Mouse (Mus musculus) macrophage (primary cell): ENCODE results near the gene Ppp6r1. TPM values are rescaled to one million over a fixed set of nuclear protein-coding genes. Genes with fewer than 3 reads are reported as not detected.

Experiments
- H3K27ac ChIP-seq: fragments of 350-480 bp; formaldehyde crosslinking; 2 replicates; pipeline ENCODE4 v1.9.0; 2021
- H3K36me3 ChIP-seq: fragments of 350-480 bp; formaldehyde crosslinking; 2 replicates; pipeline ENCODE4 v1.9.0; 2021; ENCODE audit errors: inconsistent target
- H3K4me3 ChIP-seq: fragments of 350-480 bp; formaldehyde crosslinking; 2 replicates; pipeline ENCODE4 v1.9.0; 2021; ENCODE audit errors: inconsistent target
- H3K79me2 ChIP-seq: fragments of 350-480 bp; formaldehyde crosslinking; 2 replicates; pipeline ENCODE4 v1.9.0; 2021; ENCODE audit errors: inconsistent target
- WGBS: methylation state at CpG from one replicate; pipeline ENCODE4 v1.1.7; 2026; ENCODE audit warnings: inconsistent platforms; ENCODE audit not compliant: missing documents; 5-methylcytosine and 5-hydroxymethylcytosine counted together
- polyA plus RNA-seq: library from polyadenylated mRNA; stranded (reverse); fragments of 250-400 nt; gene quantifications from 3 replicates; pipeline ENCODE4 v1.2.4, GENCODE M21; 2018; ENCODE audit warnings: inconsistent platforms
- total RNA-seq, 78 experiments: library from RNA; depleted of rRNA; stranded (reverse); fragments of 250-400 nt; gene quantifications; 1 replicate in 9 of 78; 2 replicates in 24 of 78; 3 replicates in 43 of 78; 4 replicates in 2 of 78; pipeline ENCODE4 v1.2.4; 2018; ENCODE audit warnings: inconsistent platforms in 56 of 78

The Ppp6r1 gene
- total RNA-seq (2018; cell fraction: chromatin; rRNA removed): 100 to 1,000 TPM in 25 of 26 experiments, 10 to 100 TPM in 1; 98.1 to 413 (median 178) TPM
- total RNA-seq (2018; cell fraction: cytosol; rRNA removed): 100 to 1,000 TPM in 11 of 26 experiments, 10 to 100 TPM in 15; 71.3 to 140 (median 90.6) TPM
- total RNA-seq (2018; cell fraction: nucleus; rRNA removed): 100 to 1,000 TPM in 17 of 26 experiments, 10 to 100 TPM in 9; 76.1 to 264 (median 129) TPM
- polyA plus RNA-seq: 68.2 to 77.4 TPM (median 74.2 TPM) in 3 replicates

GRCm38 (mm10) chr7:4658912-4659551 is at the start of gene Ppp6r1:
TSS of gene Ppp6r1 (minus strand) at chr7:4659019.
- peak within 1 kb of the TSS; percentile 78 for H3K4me3 ChIP-seq

DNA sequence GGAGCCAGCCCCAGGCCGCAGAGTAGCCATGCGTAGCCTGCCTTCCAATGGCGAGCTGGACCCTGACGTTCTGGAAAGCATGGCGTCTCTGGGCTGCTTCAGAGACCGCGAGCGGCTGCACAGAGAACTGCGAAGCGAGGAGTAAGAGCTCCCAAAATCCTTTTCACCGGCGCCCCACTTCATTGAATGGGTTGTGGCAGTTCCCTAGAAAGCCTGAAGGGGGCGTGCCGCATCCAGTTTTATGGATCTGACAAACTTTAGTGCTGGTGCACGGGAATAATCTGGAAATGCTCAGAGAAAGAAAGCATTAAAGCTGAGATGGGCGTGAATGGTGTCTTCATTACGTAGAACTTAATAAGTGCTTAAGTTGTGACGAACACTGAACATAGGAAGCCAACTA is 46.3 kb upstream of the Ppp6r1 start:
- WGBS: 47% methylated on average over 15 of the region's 18 CpGs
- no peaks in the 10 kb centered on the region for H3K36me3 ChIP-seq

More at GRCm38 (mm10) chr7:4658912-4659551, at the start of gene Ppp6r1:
- WGBS: 2% methylated on average over 54 of the region's 54 CpGs
- Histone ChIP-seq H3K79me2 (peaks cover 41% of the 10 kb centered on the region), H3K27ac (peak within 1 kb of the TSS; percentile 80), H3K36me3 (no peaks in the 10 kb centered on the region)

GRCm38 (mm10) chr7:4703195-4703594 is 44.4 kb upstream of the Ppp6r1 start:
- no peak overlapping the region for H3K4me3 ChIP-seq
- no peak overlapping the region for H3K27ac ChIP-seq
- no peaks in the 10 kb centered on the region for H3K36me3 ChIP-seq
- 92% methylated on average over 7 of the region's 7 CpGs for WGBS
- no peaks in the 10 kb centered on the region for H3K79me2 ChIP-seq

More for the DNA sequence above, 46.3 kb upstream of the Ppp6r1 start:
- no peak overlapping the region for H3K27ac ChIP-seq
- no peak overlapping the region for H3K4me3 ChIP-seq
- no peaks in the 10 kb centered on the region for H3K79me2 ChIP-seq

DNA sequence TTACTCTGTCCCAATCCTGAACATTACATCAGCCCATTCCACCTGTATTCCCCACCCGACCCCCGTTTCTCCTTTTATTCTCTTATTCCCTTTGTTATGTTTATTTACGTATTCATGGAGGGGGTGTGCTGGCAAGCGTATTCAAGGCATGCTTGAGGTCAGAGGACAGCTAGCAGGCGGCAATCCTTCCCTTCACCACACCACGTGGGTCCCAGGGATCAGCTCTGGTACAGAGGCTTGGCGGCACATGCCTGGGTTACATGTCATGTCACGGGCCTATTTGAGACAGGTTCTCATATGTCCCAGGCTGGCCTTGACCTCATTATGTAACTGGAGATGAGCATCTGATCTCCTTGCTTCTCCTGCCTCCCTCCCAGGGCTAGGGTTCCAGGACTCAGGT is 43.5 kb upstream of the Ppp6r1 start:
- Histone ChIP-seq H3K36me3 (no peaks in the 10 kb centered on the region), H3K79me2 (no peaks in the 10 kb centered on the region)
- 89% methylated on average over 8 of the region's 8 CpGs for WGBS

GRCm38 (mm10) chr7:4693004-4693403 is 34.2 kb upstream of the Ppp6r1 start:
- Histone ChIP-seq H3K36me3 (no peaks in the 10 kb centered on the region), H3K79me2 (no peaks in the 10 kb centered on the region), H3K4me3 (no peak overlapping the region), H3K27ac (no peak overlapping the region)
- WGBS: 79% methylated on average over 4 of the region's 6 CpGs

More for the DNA sequence above, 43.5 kb upstream of the Ppp6r1 start:
- H3K4me3 ChIP-seq: no peak overlapping the region
- no peak overlapping the region for H3K27ac ChIP-seq

- H3K27ac ChIP-seq: no peak overlapping the region
- H3K36me3 ChIP-seq: no peaks in the 10 kb centered on the region
- no peaks in the 10 kb centered on the region for H3K79me2 ChIP-seq
- 37% methylated on average over 30 of the region's 35 CpGs for WGBS
- no peak overlapping the region for H3K4me3 ChIP-seq
Observed at GRCm38 (mm10) chr7:4690951-4691653, 32.3 kb upstream of the Ppp6r1 start.

DNA sequence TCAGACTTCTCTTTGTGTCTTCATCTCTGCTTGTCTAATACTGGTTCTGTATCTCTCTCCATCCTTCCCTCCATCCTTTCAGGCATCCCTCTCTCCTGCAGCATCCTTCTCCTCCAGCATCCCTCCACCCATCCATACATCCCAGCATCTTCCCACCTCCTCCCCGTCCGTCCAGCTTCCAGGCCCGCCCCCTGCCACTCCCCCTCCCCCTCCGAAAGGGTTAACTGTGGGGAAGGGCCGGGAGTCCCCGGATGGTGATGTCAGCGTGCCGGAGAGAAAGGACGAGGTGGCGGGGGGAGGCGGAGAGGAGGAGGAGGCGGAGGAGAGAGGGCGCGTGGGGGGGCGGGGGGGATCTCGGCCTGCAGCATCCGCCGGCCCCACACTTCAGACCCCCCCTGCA is 31.6 kb upstream of the Ppp6r1 start, which contains the start of gene Brsk1:
TSS of gene Brsk1 (plus strand) at position 218 of the 400 bp plus-strand sequence.
- no peak within 1 kb of the TSS for H3K4me3 ChIP-seq
- no peaks in the 10 kb centered on the region for H3K36me3 ChIP-seq
- WGBS: 34% methylated on average over 4 of the region's 18 CpGs
- H3K79me2 ChIP-seq: no peaks in the 10 kb centered on the region
- no peak within 1 kb of the TSS for H3K27ac ChIP-seq

DNA sequence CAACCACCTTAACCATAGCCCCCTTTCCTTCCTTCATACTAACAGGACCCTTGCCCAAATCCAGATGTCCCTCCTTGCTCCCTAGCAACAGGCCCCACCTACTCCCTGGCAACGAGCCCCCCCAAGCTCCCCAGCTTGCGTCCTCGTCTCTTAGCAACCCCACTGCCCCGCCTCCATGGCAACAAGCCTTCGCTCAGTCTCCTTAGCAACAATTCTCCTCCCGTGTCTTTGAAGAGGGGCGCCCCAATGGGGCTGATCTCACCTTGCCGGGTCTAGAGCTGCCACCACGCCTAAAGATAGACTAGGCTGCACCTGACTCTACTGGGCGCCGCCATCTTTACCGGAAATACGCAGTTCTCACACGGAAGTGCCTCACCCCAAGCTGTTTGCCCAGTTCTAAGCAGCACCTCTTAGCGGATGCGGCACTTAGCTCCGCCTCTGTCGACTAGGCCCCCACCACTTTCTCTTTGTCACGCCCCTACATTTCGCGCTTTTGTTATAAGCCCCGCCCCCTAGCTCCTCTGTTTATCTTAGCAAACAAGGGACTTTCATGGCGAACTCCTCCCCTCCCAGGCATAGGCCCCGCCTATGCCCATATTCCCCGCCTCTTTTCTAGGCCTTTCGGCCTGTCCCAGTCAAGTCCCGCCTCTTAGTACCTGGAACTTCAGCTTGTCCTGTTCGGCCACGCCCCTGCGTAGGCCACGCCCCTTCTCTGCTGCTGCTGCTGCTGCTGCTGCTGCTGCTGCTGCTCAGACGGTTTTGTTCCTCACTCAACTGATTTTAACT is 26.0 kb upstream of the Ppp6r1 start, which contains the start of gene Hspbp1:
TSS of gene Hspbp1 (minus strand) at position 437 of the 786 bp plus-strand sequence.
- Histone ChIP-seq H3K4me3 (peak within 1 kb of the TSS; percentile 96), H3K27ac (peak within 1 kb of the TSS; percentile 55), H3K36me3 (no peaks in the 10 kb centered on the region), H3K79me2 (no peaks in the 10 kb centered on the region; the same call in 1 of the 2 replicates)
- WGBS: 1% methylated on average over 32 of the region's 32 CpGs

DNA sequence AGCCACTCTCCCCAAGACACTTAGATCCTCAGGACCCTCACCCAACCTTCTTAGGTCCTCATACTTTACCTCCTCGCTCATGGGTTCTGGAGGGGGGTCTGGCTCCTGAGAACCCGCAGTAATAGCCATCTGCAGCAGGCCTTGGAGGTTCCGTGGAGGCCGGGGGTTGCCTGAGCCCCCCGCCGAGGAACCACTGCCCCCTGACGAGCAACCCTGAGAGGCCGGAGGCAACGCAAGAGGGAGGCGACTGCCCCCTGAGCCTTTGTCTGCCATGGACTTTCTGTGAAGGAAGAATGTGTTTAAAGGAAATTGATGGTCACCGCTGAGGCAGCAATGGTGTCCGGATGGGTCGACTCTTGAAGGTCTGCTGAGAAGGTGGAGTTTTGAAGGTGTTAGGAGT is 25.4 kb upstream of the Ppp6r1 start:
- peak overlapping the region; percentile 55 for H3K27ac ChIP-seq
- H3K4me3 ChIP-seq: peak overlapping the region; percentile 96
- H3K79me2 ChIP-seq: no peaks in the 10 kb centered on the region; the same call in 1 of the 2 replicates
- 5% methylated on average over 13 of the region's 13 CpGs for WGBS
- no peaks in the 10 kb centered on the region for H3K36me3 ChIP-seq

- Histone ChIP-seq H3K4me3 (no peak overlapping the region), H3K79me2 (no peaks in the 10 kb centered on the region; the same call in 1 of the 2 replicates), H3K36me3 (no peaks in the 10 kb centered on the region), H3K27ac (no peak overlapping the region)
- WGBS: 28% methylated on average over 5 of the region's 5 CpGs
Observed at GRCm38 (mm10) chr7:4683307-4683706, 24.5 kb upstream of the Ppp6r1 start.

- Histone ChIP-seq H3K36me3 (peaks cover 16% of the 10 kb centered on the region; the same call in 1 of the 2 replicates), H3K27ac (no peak overlapping the region), H3K79me2 (no peaks in the 10 kb centered on the region), H3K4me3 (no peak overlapping the region)
- WGBS: 97% methylated on average over 5 of the region's 7 CpGs
Observed at GRCm38 (mm10) chr7:4675200-4675599, 16.4 kb upstream of the Ppp6r1 start.

- Histone ChIP-seq H3K4me3 (no peak overlapping the region), H3K27ac (no peak overlapping the region), H3K79me2 (no peaks in the 10 kb centered on the region), H3K36me3 (peaks cover 16% of the 10 kb centered on the region; the same call in 1 of the 2 replicates)
- WGBS: 39% methylated on average over 12 of the region's 12 CpGs
Observed at GRCm38 (mm10) chr7:4674114-4674731, 15.4 kb upstream of the Ppp6r1 start.

DNA sequence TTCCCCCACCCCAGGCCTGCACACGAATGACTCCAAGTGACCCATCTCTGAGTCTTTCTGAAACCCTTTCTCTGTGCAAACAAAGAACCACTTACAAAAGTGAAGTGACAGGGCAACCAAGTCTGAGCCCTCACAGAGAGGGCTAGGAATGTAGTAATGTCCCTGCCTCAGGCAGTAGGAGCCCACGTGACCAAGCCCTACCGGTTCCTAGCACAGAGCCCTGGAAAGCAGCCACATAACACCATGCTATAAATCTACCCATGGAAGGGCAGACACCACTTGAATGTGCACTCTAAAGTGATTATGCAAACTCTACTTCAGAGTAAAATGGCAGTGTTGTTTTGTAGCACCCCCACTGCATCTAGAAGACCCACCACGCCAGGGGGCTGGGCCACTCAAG is 13.1 kb upstream of the Ppp6r1 start:
- Histone ChIP-seq H3K27ac (no peak overlapping the region), H3K4me3 (no peak overlapping the region), H3K79me2 (no peaks in the 10 kb centered on the region), H3K36me3 (peaks cover 16% of the 10 kb centered on the region; the same call in 1 of the 2 replicates)
- 63% methylated on average over 4 of the region's 4 CpGs for WGBS
